ENCODE assay signal across 8 mouse cellular contexts in genomic region chr10:81364666-81365065, GRCm38 (mm10). TPM values are rescaled to one million over a fixed set of nuclear protein-coding genes. Genes with fewer than 3 reads are reported as not detected.
DNase-seq lines count a peak whose midpoint lies in the region; ATAC-seq and TF ChIP-seq lines count a peak whose summit lies in the region.

No protein-coding gene starts in this region.

- peaks cover 19% of the 10 kb centered on the region for H3K27me3 ChIP-seq in hindbrain, embryonic 11.5 days (ENCODE audit: control insufficient read depth, insufficient read depth, low read length)

- no peak overlapping the region for H3K4me3 ChIP-seq in bone marrow, adult 2 months (replicated peaks; ENCODE audit: control insufficient read depth, low read depth, low read length)
- no peak overlapping the region for H3K4me3 ChIP-seq in hindbrain, embryonic 11.5 days (ENCODE audit: low read depth, low read length)

- H3K36me3 ChIP-seq in hindbrain, embryonic 11.5 days (ENCODE audit: control insufficient read depth, insufficient read depth, low read length), result peaks cover 19% of the 10 kb centered on the region

- H3K4me2 ChIP-seq in hindbrain, embryonic 11.5 days (replicated peaks; ENCODE audit: low read depth, low read length), result peak overlapping the region; percentile 45

- H3K9me3 ChIP-seq in hindbrain, embryonic 11.5 days (ENCODE audit: control insufficient read depth, low read length), result no peaks in the 10 kb centered on the region

- peak overlapping the region; percentile 44 for H3K9ac ChIP-seq in hindbrain, embryonic 11.5 days (ENCODE audit: low read depth, low read length)

- 89% methylated on average over 28 of the region's 28 CpGs for WGBS in bone marrow, adult 2 months
- 10% methylated on average over 28 of the region's 28 CpGs for WGBS in hindbrain, embryonic 11.5 days

- TF ChIP-seq CTCF in bone marrow, adult 2 months (IDR thresholded peaks at IDR 0.05; ENCODE audit: control insufficient read depth, insufficient read depth, low read length), result no peak

- ATAC-seq in hindbrain, embryonic 11.5 days (ENCODE audit: low FRiP score), result no peak

- no peak overlapping the region for H3K27ac ChIP-seq in bone marrow, adult 2 months (ENCODE audit: control insufficient read depth, insufficient read depth, low read depth, low read length, poor library complexity)
- no peak overlapping the region for H3K27ac ChIP-seq in hindbrain, embryonic 11.5 days (ENCODE audit: low read depth, low read length)

- peak; percentile 71 for DNase-seq in adrenal gland, adult 2 months
- DNase-seq in adrenal gland, adult 8-10 months, result no peak
- peak; percentile 41 for DNase-seq in hindbrain, embryonic 11.5 days (ENCODE audit: low spot score)
- DNase-seq in lung, postnatal 36 days, result peak; percentile 36
- DNase-seq in embryo, embryonic 10 days (ENCODE audit: low spot score), result no peak
- DNase-seq in left cerebral cortex, postnatal 36 days (ENCODE audit: low spot score in 2 of 2), result no peak
- no peak for DNase-seq in ovary, postnatal 36 days (ENCODE audit: low spot score)

- 0 out of 2 replicates have a peak, but pooled peaks have one; percentile 39 for TF ChIP-seq POLR2A in bone marrow, adult 2 months (IDR thresholded peaks at IDR 0.05; ENCODE audit: borderline replicate concordance, control insufficient read depth, low read depth, low read length)

- intact Hi-C loops in left cerebral cortex, postnatal 36 days (cut with DNase I), result no loop called here

- peaks cover 7% of the 10 kb centered on the region for H3K4me1 ChIP-seq in bone marrow, adult 2 months (ENCODE audit: control insufficient read depth, insufficient read depth, low read length)
- H3K4me1 ChIP-seq in hindbrain, embryonic 11.5 days (replicated peaks; ENCODE audit: control insufficient read depth, insufficient read depth, low read length), result peaks cover 28% of the 10 kb centered on the region

RNA-seq across cellular contexts. Expression of gene 4930404N11Rik, which starts 0.9 kb away (rescaled TPM):
- total RNA-seq in adrenal gland, adult 2 months (2021), result 1 to 10 TPM; 1.2 to 3.6 TPM
- 9.7 and 12.4 TPM in 2 replicates for polyA plus RNA-seq in adrenal gland, adult 2 months (2012; rRNA removed)
- total RNA-seq in adrenal gland, adult 8-10 months (2022), result 1 to 10 TPM; 1.6 to 5.3 (median 2.4) TPM
- 4.5 and 12.3 TPM in 2 replicates for polyA plus RNA-seq in bone marrow, adult 2 months (2011; ENCODE audit: insufficient read depth, insufficient read length, low replicate concordance, missing spikeins)
- polyA plus RNA-seq in hindbrain, embryonic 11.5 days (2014; fragmentation: Nextera tagmentation; extraction: Ambion mirVana), result 0.47 TPM in 1 of 2 replicates, not detected in the other
- total RNA-seq in left cerebral cortex, postnatal 36 days (2021), result 1 to 10 TPM in 1 of 2 experiments, under 1 TPM in 1; 0.49 to 2.2 TPM

RNA-seq across cellular contexts. Expression of gene Mfsd12, which starts 7.4 kb away (rescaled TPM):
- 10 to 100 TPM; 15.3 to 16.5 TPM for total RNA-seq in adrenal gland, adult 2 months (2021)
- 69.3 and 77.4 TPM in 2 replicates for polyA plus RNA-seq in adrenal gland, adult 2 months (2012; rRNA removed)
- total RNA-seq in adrenal gland, adult 8-10 months (2022), result 10 to 100 TPM; 18.3 to 25.7 (median 22.0) TPM
- 11.0 and 14.3 TPM in 2 replicates for polyA plus RNA-seq in bone marrow, adult 2 months (2011; ENCODE audit: insufficient read depth, insufficient read length, low replicate concordance, missing spikeins)
- polyA plus RNA-seq in hindbrain, embryonic 11.5 days (2014; fragmentation: Nextera tagmentation; extraction: Ambion mirVana), result 3.9 and 4.6 TPM in 2 replicates
- 10 to 100 TPM; 39.6 to 40.9 TPM for total RNA-seq in left cerebral cortex, postnatal 36 days (2021)

RNA-seq across cellular contexts. Expression of gene Fzr1, which starts 13.7 kb away (rescaled TPM):
- total RNA-seq in adrenal gland, adult 2 months (2021), result 10 to 100 TPM; 40.7 to 45.0 TPM
- polyA plus RNA-seq in adrenal gland, adult 2 months (2012; rRNA removed), result 95.6 and 103 TPM in 2 replicates
- total RNA-seq in adrenal gland, adult 8-10 months (2022), result 10 to 100 TPM; 47.1 to 52.7 (median 49.9) TPM
- 126 and 131 TPM in 2 replicates for polyA plus RNA-seq in bone marrow, adult 2 months (2011; ENCODE audit: insufficient read depth, insufficient read length, low replicate concordance, missing spikeins)
- polyA plus RNA-seq in hindbrain, embryonic 11.5 days (2014; fragmentation: Nextera tagmentation; extraction: Ambion mirVana), result 83.0 and 92.1 TPM in 2 replicates
- 10 to 100 TPM; 67.8 to 72.2 TPM for total RNA-seq in left cerebral cortex, postnatal 36 days (2021)

RNA-seq across cellular contexts. Expression of gene Hmg20b, which starts 14.4 kb away (rescaled TPM):
- total RNA-seq in adrenal gland, adult 2 months (2021), result 10 to 100 TPM; 81.6 to 89.9 TPM
- 272 and 280 TPM in 2 replicates for polyA plus RNA-seq in adrenal gland, adult 2 months (2012; rRNA removed)
- total RNA-seq in adrenal gland, adult 8-10 months (2022), result 100 to 1,000 TPM in 3 of 4 experiments, 10 to 100 TPM in 1; 94.2 to 121 (median 112) TPM
- polyA plus RNA-seq in bone marrow, adult 2 months (2011; ENCODE audit: insufficient read depth, insufficient read length, low replicate concordance, missing spikeins), result 56.9 and 60.7 TPM in 2 replicates
- 90.2 and 100 TPM in 2 replicates for polyA plus RNA-seq in hindbrain, embryonic 11.5 days (2014; fragmentation: Nextera tagmentation; extraction: Ambion mirVana)
- 10 to 100 TPM; 27.0 to 35.5 TPM for total RNA-seq in left cerebral cortex, postnatal 36 days (2021)

RNA-seq across cellular contexts. Expression of gene Dohh, which starts 19.6 kb away (rescaled TPM):
- total RNA-seq in adrenal gland, adult 2 months (2021), result 10 to 100 TPM; 39.6 to 54.3 TPM
- 125 and 132 TPM in 2 replicates for polyA plus RNA-seq in adrenal gland, adult 2 months (2012; rRNA removed)
- 10 to 100 TPM; 49.8 to 60.2 (median 55.0) TPM for total RNA-seq in adrenal gland, adult 8-10 months (2022)
- polyA plus RNA-seq in bone marrow, adult 2 months (2011; ENCODE audit: insufficient read depth, insufficient read length, low replicate concordance, missing spikeins), result 14.6 and 23.0 TPM in 2 replicates
- polyA plus RNA-seq in hindbrain, embryonic 11.5 days (2014; fragmentation: Nextera tagmentation; extraction: Ambion mirVana), result 44.8 and 52.6 TPM in 2 replicates
- total RNA-seq in left cerebral cortex, postnatal 36 days (2021), result 100 to 1,000 TPM in 1 of 2 experiments, 10 to 100 TPM in 1; 80.0 to 103 TPM

Comparison
In these comparisons a context has a peak if more than half of its experiments do, and no peak if none do; other contexts are left out.
1. DNase-seq: peak in adrenal gland, adult 2 months (single experiment), hindbrain, embryonic 11.5 days (single experiment) and lung, postnatal 36 days (single experiment); none in adrenal gland, adult 8-10 months (single experiment), embryo, embryonic 10 days (single experiment), left cerebral cortex, postnatal 36 days (0 of 2) and ovary, postnatal 36 days (single experiment).